Comparison of ENCODE assay signal across 17 mouse cellular contexts in the genomic region with DNA sequence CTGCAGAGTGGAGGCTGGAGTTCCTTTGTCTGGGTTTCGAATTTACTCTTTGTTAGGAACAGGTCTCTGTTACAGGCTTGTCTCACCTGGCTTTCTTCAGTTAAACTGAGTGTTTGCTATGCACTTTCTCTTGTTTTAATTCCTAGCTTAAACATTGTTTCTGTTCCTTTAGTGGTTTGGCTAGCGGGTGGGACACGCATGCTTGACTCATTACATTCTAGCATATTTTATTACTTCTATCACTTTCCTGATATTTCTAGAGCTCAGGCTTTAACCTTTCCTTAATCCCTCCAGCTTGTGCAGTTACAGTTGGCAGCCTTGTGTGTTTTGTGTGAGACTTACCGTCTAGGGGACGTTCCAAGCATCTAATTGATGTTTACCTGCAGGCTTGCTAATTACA.
A peak's percentile ranks its signal among the peaks of the same experiment; 100 is the strongest.
DNase-seq lines count a peak whose midpoint lies in the region; ATAC-seq and TF ChIP-seq lines count a peak whose summit lies in the region.
"Had no signal": no experiment of that assay in that cellular context is flagged by ENCODE, and none has a peak within 500 bp of the region (broad histone marks: within the 10 kb centered on the region; RNA-seq: fewer than 3 reads in every experiment).

No protein-coding gene starts in this region.

- 38% methylated on average over 5 of the region's 5 CpGs for WGBS in kidney, embryonic 14.5 days
- 34% methylated on average over 5 of the region's 5 CpGs for WGBS in embryonic facial prominence, embryonic 15.5 days

- H3K4me2 ChIP-seq in kidney, embryonic 14.5 days (replicated peaks; ENCODE audit: low read depth, low read length), result no peak overlapping the region
- H3K4me2 ChIP-seq in embryonic facial prominence, embryonic 15.5 days (replicated peaks), result no peak overlapping the region
- H3K4me2 ChIP-seq: forebrain, embryonic 15.5 days; heart, embryonic 12.5 days; intestine, embryonic 15.5 days; liver, embryonic 13.5 days had no signal

- no peak for DNase-seq in kidney, adult 11 months
- peak; percentile 51 for DNase-seq in 3134 (ENCODE audit: extremely low read depth, insufficient read length, low spot score)
- no peak for DNase-seq in gastrocnemius, adult 8-10 months (ENCODE audit: low spot score in 2 of 2)
- no peak for DNase-seq in adrenal gland, adult (ENCODE audit: inconsistent age in 2 of 2, low spot score in 1 of 2)
- DNase-seq: cerebellum, postnatal 25 days; gastrocnemius, postnatal 10 days; heart, postnatal 36 days; liver, embryonic 13.5 days; midbrain, embryonic 14.5 days; right cerebral cortex, postnatal 14 days had no signal

- no peaks in the 10 kb centered on the region for H3K79me3 ChIP-seq in C2C12 (ENCODE audit: low read depth)

- H3K4me3 ChIP-seq in kidney, embryonic 14.5 days (ENCODE audit: low read length), result no peak overlapping the region
- no peak overlapping the region for H3K4me3 ChIP-seq in C2C12 (ENCODE audit: insufficient read depth, poor library complexity, severe bottlenecking)
- H3K4me3 ChIP-seq in embryonic facial prominence, embryonic 15.5 days (replicated peaks), result no peak overlapping the region
- H3K4me3 ChIP-seq: forebrain, embryonic 15.5 days; heart, embryonic 12.5 days; intestine, embryonic 15.5 days; liver, embryonic 13.5 days had no signal

- no peaks in the 10 kb centered on the region for H3K36me3 ChIP-seq in kidney, embryonic 14.5 days (ENCODE audit: control insufficient read depth, insufficient read depth, low read length)
- H3K36me3 ChIP-seq in C2C12 (ENCODE audit: control insufficient read depth, insufficient read depth), result no peaks in the 10 kb centered on the region
- H3K36me3 ChIP-seq in embryonic facial prominence, embryonic 15.5 days, result no peaks in the 10 kb centered on the region
- H3K36me3 ChIP-seq: forebrain, embryonic 15.5 days; heart, embryonic 12.5 days; intestine, embryonic 15.5 days; liver, embryonic 13.5 days had no signal

- no peaks in the 10 kb centered on the region for H3K79me2 ChIP-seq in C2C12 (ENCODE audit: control insufficient read depth, insufficient read depth)

- H3K27ac ChIP-seq in kidney, embryonic 14.5 days (ENCODE audit: low read depth, low read length), result 0 out of 2 replicates have a peak overlapping the region, but pooled peaks have one; percentile 47
- peak overlapping the region; percentile 35; the same call in 1 of the 2 replicates for H3K27ac ChIP-seq in embryonic facial prominence, embryonic 15.5 days (replicated peaks)
- H3K27ac ChIP-seq: forebrain, embryonic 15.5 days; intestine, embryonic 15.5 days; liver, embryonic 13.5 days had no signal

- no peaks in the 10 kb centered on the region for H3K9me3 ChIP-seq in kidney, embryonic 14.5 days (ENCODE audit: control insufficient read depth, low read length)
- no peaks in the 10 kb centered on the region for H3K9me3 ChIP-seq in embryonic facial prominence, embryonic 15.5 days (replicated peaks)
- H3K9me3 ChIP-seq: forebrain, embryonic 15.5 days; heart, embryonic 12.5 days; intestine, embryonic 15.5 days; liver, embryonic 13.5 days had no signal

- no peak for TF ChIP-seq CTCF in C2C12 (IDR thresholded peaks at IDR 0.05; ENCODE audit: control insufficient read depth, insufficient read depth, insufficient read length)

- H3K4me1 ChIP-seq in kidney, embryonic 14.5 days (ENCODE audit: control insufficient read depth, insufficient read depth, low read length), result peaks cover 15% of the 10 kb centered on the region; the same call in 1 of the 2 replicates
- no peaks in the 10 kb centered on the region for H3K4me1 ChIP-seq in embryonic facial prominence, embryonic 15.5 days
- H3K4me1 ChIP-seq: intestine, embryonic 15.5 days had no signal

- ATAC-seq in kidney, embryonic 14.5 days (ENCODE audit: low FRiP score, low TSS enrichment), result no peak
- ATAC-seq in embryonic facial prominence, embryonic 15.5 days (ENCODE audit: insufficient number of reproducible peaks, low FRiP score, low TSS enrichment, low read depth), result no peak; the same call in 1 of the 2 replicates
- ATAC-seq: forebrain, embryonic 15.5 days; intestine, embryonic 15.5 days had no signal

- H3ac ChIP-seq in C2C12 (ENCODE audit: control insufficient read depth, insufficient read length, low read depth), result no peak overlapping the region

- H3K9ac ChIP-seq in kidney, embryonic 14.5 days (ENCODE audit: low read depth, low read length), result no peak overlapping the region
- H3K9ac ChIP-seq in embryonic facial prominence, embryonic 15.5 days, result no peak overlapping the region
- H3K9ac ChIP-seq: forebrain, embryonic 15.5 days; heart, embryonic 12.5 days; intestine, embryonic 15.5 days; liver, embryonic 13.5 days had no signal

- H3K27me3 ChIP-seq in kidney, embryonic 14.5 days (ENCODE audit: control insufficient read depth, insufficient read depth, low read length), result no peaks in the 10 kb centered on the region
- no peaks in the 10 kb centered on the region for H3K27me3 ChIP-seq in C2C12 (ENCODE audit: control insufficient read depth, insufficient read depth, insufficient read length)
- H3K27me3 ChIP-seq in embryonic facial prominence, embryonic 15.5 days, result no peaks in the 10 kb centered on the region
- H3K27me3 ChIP-seq: CH12.LX; forebrain, embryonic 15.5 days; heart, embryonic 12.5 days; intestine, embryonic 15.5 days; liver, embryonic 13.5 days had no signal

TF ChIP-seq in C2C12, 6 proteins besides CTCF, POLR2A, EP300 and RAD21:
- TF ChIP-seq FOSL1 (IDR thresholded peaks at IDR 0.05; ENCODE audit: insufficient read depth, low read length, poor library complexity, severe bottlenecking) (peak; percentile 74), CEBPB (IDR thresholded peaks at IDR 0.05; ENCODE audit: low read depth) (no peak), USF1 (IDR thresholded peaks at IDR 0.05; ENCODE audit: low read depth) (no peak)
